20 mouse cellular contexts compared by ENCODE assay signal in the genomic region with DNA sequence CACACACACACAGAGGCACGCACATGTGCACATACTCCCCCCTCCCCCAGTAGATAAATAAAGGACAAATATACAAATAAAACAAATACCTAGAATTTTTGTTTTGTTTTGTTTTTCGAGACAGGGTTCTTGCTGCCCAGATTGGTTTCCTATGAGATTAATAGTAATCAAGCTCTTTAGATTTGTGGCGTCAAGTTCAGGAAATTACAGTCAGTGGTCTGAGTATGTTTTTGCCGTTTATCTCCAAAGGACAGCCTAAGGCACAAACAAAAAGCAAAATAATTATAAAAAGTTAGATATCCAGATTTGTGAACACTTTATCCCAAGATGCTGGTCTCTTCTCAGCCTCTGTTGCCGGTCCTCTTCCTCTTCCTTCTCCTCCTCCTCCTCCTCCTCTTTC.
DNase-seq lines count a peak whose midpoint lies in the region; ATAC-seq and TF ChIP-seq lines count a peak whose summit lies in the region.
"Had no signal": no experiment of that assay in that cellular context is flagged by ENCODE, and none has a peak within 500 bp of the region (broad histone marks: within the 10 kb centered on the region; RNA-seq: fewer than 3 reads in every experiment).

No protein-coding gene starts in this region.

- peaks cover 20% of the 10 kb centered on the region for H3K4me1 ChIP-seq in kidney, embryonic 16.5 days (ENCODE audit: insufficient read depth, low read length)
- H3K4me1 ChIP-seq in liver, adult 2 months (ENCODE audit: control insufficient read depth, insufficient read depth, low read length), result peaks cover 40% of the 10 kb centered on the region
- H3K4me1 ChIP-seq: embryonic facial prominence, embryonic 15.5 days had no signal

- no peak overlapping the region for H3K4me2 ChIP-seq in kidney, embryonic 16.5 days (replicated peaks; ENCODE audit: low read depth, low read length)
- H3K4me2 ChIP-seq: embryonic facial prominence, embryonic 13.5 days; embryonic facial prominence, embryonic 15.5 days; forebrain, embryonic 12.5 days had no signal

- no peaks in the 10 kb centered on the region for H3K9me3 ChIP-seq in kidney, embryonic 16.5 days (ENCODE audit: low read length)
- H3K9me3 ChIP-seq: embryonic facial prominence, embryonic 13.5 days; embryonic facial prominence, embryonic 15.5 days; forebrain, embryonic 10.5 days; forebrain, embryonic 12.5 days had no signal

- no peak for TF ChIP-seq CTCF in liver, adult 2 months (IDR thresholded peaks at IDR 0.05; ENCODE audit: low read depth, low read length)

- DNase-seq in kidney, postnatal 10 days, result no peak
- no peak for DNase-seq in liver, adult 2 months (ENCODE audit: extremely low read depth, low read depth, low spot score)
- no peak for DNase-seq in liver
- DNase-seq in embryo, embryonic 9.5 days (ENCODE audit: extremely low spot score), result no peak
- DNase-seq: adrenal gland, adult 2 months; adrenal gland, postnatal 10 days; adrenal gland, postnatal 25 days; cerebellum, adult 11-12 months; cerebellum, adult 2 months; cerebellum, adult 9-10 months; cerebellum, postnatal 10 days; cerebellum, postnatal 25 days had no signal

- 52% methylated on average over 5 of the region's 5 CpGs for WGBS in kidney, embryonic 16.5 days
- WGBS in liver, adult 2 months, result 55% methylated on average over 5 of the region's 5 CpGs

- H3K27me3 ChIP-seq in kidney, embryonic 16.5 days (ENCODE audit: insufficient read depth, low read length), result no peaks in the 10 kb centered on the region
- no peaks in the 10 kb centered on the region for H3K27me3 ChIP-seq in liver, adult 2 months (ENCODE audit: control insufficient read depth, insufficient read depth, low read length)
- H3K27me3 ChIP-seq: embryonic facial prominence, embryonic 13.5 days; embryonic facial prominence, embryonic 15.5 days; forebrain, embryonic 12.5 days had no signal

- 0 out of 2 replicates have a peak overlapping the region, but pooled peaks have one; percentile 59 for H3K27ac ChIP-seq in kidney, embryonic 16.5 days (ENCODE audit: low read length)
- H3K27ac ChIP-seq in liver, adult 2 months (replicated peaks; ENCODE audit: insufficient read depth, low read depth, low read length), result peak overlapping the region; percentile 60
- H3K27ac ChIP-seq: embryonic facial prominence, embryonic 13.5 days; embryonic facial prominence, embryonic 15.5 days; forebrain, embryonic 10.5 days; forebrain, embryonic 12.5 days had no signal

- no peak overlapping the region for H3K4me3 ChIP-seq in kidney, embryonic 16.5 days (ENCODE audit: low read length)
- no peak overlapping the region for H3K4me3 ChIP-seq in liver, adult 2 months (ENCODE audit: insufficient read depth, low read depth, low read length)
- H3K4me3 ChIP-seq: embryonic facial prominence, embryonic 13.5 days; embryonic facial prominence, embryonic 15.5 days; erythroblast, embryonic 14.5 days; forebrain, embryonic 10.5 days; forebrain, embryonic 12.5 days had no signal

- no peak for ATAC-seq in kidney, embryonic 16.5 days (ENCODE audit: low FRiP score, low TSS enrichment)
- ATAC-seq: forebrain, embryonic 14.5 days; forebrain, embryonic 16.5 days had no signal

- H3K9ac ChIP-seq in kidney, embryonic 16.5 days (replicated peaks; ENCODE audit: low read length), result no peak overlapping the region
- no peak overlapping the region for H3K9ac ChIP-seq in liver, adult 2 months (ENCODE audit: low read depth, low read length)
- H3K9ac ChIP-seq: embryonic facial prominence, embryonic 13.5 days; embryonic facial prominence, embryonic 15.5 days; forebrain, embryonic 12.5 days had no signal

- H3K79me2 ChIP-seq in liver, adult 2 months (ENCODE audit: control insufficient read depth, insufficient read depth, low read length), result peaks cover 7% of the 10 kb centered on the region; the same call in 1 of the 2 replicates

- TF ChIP-seq POLR2A in liver, adult 2 months (IDR thresholded peaks at IDR 0.05; ENCODE audit: extremely low read depth, insufficient read depth, low read length), result no peak

- peaks cover 13% of the 10 kb centered on the region for H3K36me3 ChIP-seq in kidney, embryonic 16.5 days (ENCODE audit: insufficient read depth, low read length)
- peaks cover 5% of the 10 kb centered on the region for H3K36me3 ChIP-seq in liver, adult 2 months (ENCODE audit: control insufficient read depth, insufficient read depth, low read length)
